Mouse (Mus musculus): Measurements from ENCODE around the gene Nsun4.

GRCm38 (mm10) chr4:116047681-116048080 is 6.0 kb downstream of the Nsun4 start:
- TF ChIP-seq CTCF (IDR thresholded peaks at IDR 0.05; ENCODE audit: borderline replicate concordance, insufficient read depth, low read depth, low read length), result no peak
- no peak for TF ChIP-seq POLR2A (IDR thresholded peaks at IDR 0.05; ENCODE audit: borderline replicate concordance, insufficient read depth, low read length)

Measured in cerebellum, adult 2 months (tissue).